Mouse (Mus musculus) WW6 (cell line): ENCODE data around the gene Ptrh2.
"Not testable (repeated sequence)": the region's sequence is repeated elsewhere in the genome, so short reads cannot be mapped to it uniquely, and the experiment has no call there.

ENCODE experiments used
- DNase-seq: peaks from one replicate; pipeline ENCODE4 v3.0.0-alpha.2; 2013; ENCODE audit warnings: low read depth, low spot score

Ptrh2 gene

GRCm38 (mm10) chr11:86725607-86726006 is 41.8 kb downstream of the Ptrh2 start:
- DNase-seq, result no peak

GRCm38 (mm10) chr11:86731443-86731842 is 47.7 kb downstream of the Ptrh2 start:
- DNase-seq, result no peak

- no peak for DNase-seq
These were observed 50.6 kb downstream of the Ptrh2 start for GRCm38 (mm10) chr11:86734241-86734939.

- DNase-seq, result no peak
These were observed 51.2 kb downstream of the Ptrh2 start for GRCm38 (mm10) chr11:86734993-86735392.

GRCm38 (mm10) chr11:86737301-86738000 is 53.7 kb downstream of the Ptrh2 start:
- DNase-seq, result peak; percentile 26

GRCm38 (mm10) chr11:86738308-86738707 is 54.5 kb downstream of the Ptrh2 start:
- DNase-seq, result not testable (repeated sequence)

GRCm38 (mm10) chr11:86738956-86739355 is 55.2 kb downstream of the Ptrh2 start:
- no peak for DNase-seq

GRCm38 (mm10) chr11:86739470-86739869 is 55.7 kb downstream of the Ptrh2 start:
- no peak for DNase-seq

- DNase-seq, result no peak
These were observed 57.7 kb downstream of the Ptrh2 start for GRCm38 (mm10) chr11:86741505-86741904.
